Mouse (Mus musculus) liver, adult 2 months (tissue): ENCODE measurements at regions not wholly inside any gene's neighbourhood (a gene's known extent, or its start where the extent isn't known, plus 50 kb on each side); places are given as distances from the start of the nearest gene placed in this dataset.

Experiments
- CTCF ChIP-seq: fragments of 200-500 bp; IDR thresholded peaks from 2 replicates; pipeline ENCODE4 v1.5.1; 2011; ENCODE audit warnings: low read depth, low read length, control low read depth
- POLR2A ChIP-seq: fragments of 200-500 bp; IDR thresholded peaks from 2 replicates; pipeline ENCODE4 v1.6.1; 2011; ENCODE audit warnings: low read length, control low read depth; ENCODE audit not compliant: insufficient read depth; ENCODE audit errors: extremely low read depth

DNA sequence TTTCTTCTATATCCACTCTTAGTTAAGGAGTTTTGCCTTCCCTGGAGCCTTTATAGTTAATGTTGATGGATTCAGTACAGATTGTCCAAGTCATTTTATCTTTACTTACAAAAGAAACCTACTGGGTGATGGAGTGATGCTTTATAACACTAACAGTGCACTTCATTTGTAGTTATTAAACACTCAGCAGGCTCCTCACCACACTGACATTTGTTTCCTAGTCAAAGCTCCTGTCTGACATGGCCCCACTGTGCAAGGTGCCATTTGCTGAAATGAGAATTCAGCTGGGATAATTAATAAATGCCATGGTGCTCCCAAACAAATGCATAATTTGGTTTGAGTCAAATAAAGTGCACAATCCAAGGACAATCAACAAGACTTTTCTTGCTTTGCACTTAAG lies 336.6 kb downstream of the G6pd2 start:
- TF ChIP-seq CTCF, result no peak
- no peak for TF ChIP-seq POLR2A
